Mouse (Mus musculus): ENCODE measurements around the gene Pdzk1. TPM values are rescaled to one million over a fixed set of nuclear protein-coding genes. Genes with fewer than 3 reads are reported as not detected.

Gene Pdzk1
- total and polyA plus RNA-seq, 3 experiments = 0.13 TPM; not detected in 2

DNA sequence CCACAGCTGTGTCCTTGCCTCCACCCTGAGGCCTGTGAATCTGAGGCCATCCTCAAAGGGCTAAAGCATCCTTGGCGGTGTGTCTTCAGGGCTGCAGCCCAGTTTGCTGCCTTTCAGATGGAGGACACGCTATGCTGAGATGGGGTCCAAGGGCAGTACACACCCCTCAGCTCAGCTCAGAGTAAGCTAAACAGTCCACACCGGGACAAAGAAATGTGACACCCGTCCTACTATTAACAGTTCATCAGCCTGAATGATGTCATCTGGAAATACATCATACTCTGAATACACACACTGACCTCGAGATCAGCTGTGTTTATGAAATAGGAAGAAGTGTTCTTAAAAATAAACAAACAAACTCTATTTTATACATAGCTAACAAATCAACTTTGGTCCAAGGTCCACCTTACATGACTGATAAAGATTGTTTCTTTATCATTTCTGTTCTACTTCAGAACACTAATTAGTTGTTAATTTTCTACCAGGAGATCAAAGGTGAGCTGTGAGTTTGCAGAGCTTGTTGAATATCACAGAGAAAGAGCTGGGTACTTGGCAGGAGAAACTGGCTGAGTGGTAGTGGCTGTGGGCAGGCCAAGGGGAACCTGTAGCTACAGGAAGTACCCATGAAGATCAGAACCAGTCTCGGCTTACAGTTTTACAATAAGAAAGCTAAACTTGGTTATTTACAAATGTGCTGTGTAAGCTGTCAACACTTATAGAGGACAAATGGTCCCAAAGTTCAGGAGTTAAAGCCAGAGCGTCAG is 45.9 kb downstream of the Pdzk1 start:
- no peaks in the 10 kb centered on the region for H3K9me3 ChIP-seq (replicated peaks; ENCODE audit: low read length)
- H3K9ac ChIP-seq (ENCODE audit: insufficient read depth, low read depth) = no peak overlapping the region
- no peak overlapping the region for H3K27ac ChIP-seq (ENCODE audit: insufficient read depth, low read depth)
- dilution Hi-C loops (cut with MboI; ENCODE audit: extremely low pct_ligation_motif_present, extremely low pct_unique_long_range_greater_than_20kb, low sequenced_read_pairs) (no loop called here), in situ Hi-C loops (cut with MboI; ENCODE audit: low pct_ligation_motif_present, low pct_unique_long_range_greater_than_20kb, low sequenced_read_pairs) (no loop called here)
- no peak for DNase-seq (ENCODE audit: extremely low read depth)
- H3K4me2 ChIP-seq (ENCODE audit: insufficient read depth, low read depth, poor library complexity, severe bottlenecking) = no peak overlapping the region
- H3K27me3 ChIP-seq (replicated peaks) = no peaks in the 10 kb centered on the region
- TF ChIP-seq CHD1 (IDR thresholded peaks at IDR 0.05; ENCODE audit: low read depth, low read length) = no peak
- no peaks in the 10 kb centered on the region for H3K4me1 ChIP-seq (ENCODE audit: control insufficient read depth in 1 of 2, insufficient read depth in 2 of 2)
- peaks cover 49 to 89% of the 10 kb centered on the region in 2 experiments for H3K36me3 ChIP-seq (replicated peaks in 1 of 2; ENCODE audit: control insufficient read depth in 1 of 2, insufficient read depth in 1 of 2, low read length in 1 of 2)
- H3K79me2 ChIP-seq (replicated peaks; ENCODE audit: control insufficient read depth, extremely low read depth, insufficient read depth, poor library complexity, severe bottlenecking) = no peaks in the 10 kb centered on the region
- H3K4me3 ChIP-seq (replicated peaks in 1 of 3; ENCODE audit: low read depth in 2 of 3, low read length in 2 of 3, poor library complexity in 1 of 3) = no peak overlapping the region

DNA sequence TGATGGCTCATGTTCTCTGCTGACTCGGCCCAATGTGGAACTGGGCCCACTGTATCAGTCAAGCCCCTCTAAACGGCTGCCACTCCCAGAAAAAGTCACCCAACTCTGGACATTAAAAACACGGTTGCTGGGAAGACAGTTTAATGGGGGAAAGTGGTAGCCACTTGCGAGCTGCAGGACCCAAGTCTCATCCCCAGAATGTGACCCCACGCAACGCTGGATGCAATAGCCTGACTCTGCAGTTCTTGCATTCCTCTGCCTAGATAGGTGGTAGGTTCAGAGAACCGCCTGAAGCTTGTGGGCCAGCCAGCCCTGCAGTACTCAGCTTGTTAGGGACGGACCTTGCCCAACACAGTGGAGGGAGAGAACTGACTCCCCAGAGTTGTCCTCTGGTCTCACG is 50.5 kb downstream of the Pdzk1 start:
- no peak overlapping the region for H3K4me3 ChIP-seq (replicated peaks in 1 of 3; ENCODE audit: low read depth in 2 of 3, low read length in 2 of 3, poor library complexity in 1 of 3)
- peaks cover 31 to 85% of the 10 kb centered on the region in 2 experiments for H3K36me3 ChIP-seq (replicated peaks in 1 of 2; ENCODE audit: control insufficient read depth in 1 of 2, insufficient read depth in 1 of 2, low read length in 1 of 2)
- no peaks in the 10 kb centered on the region for H3K9me3 ChIP-seq (replicated peaks; ENCODE audit: low read length)
- H3K27ac ChIP-seq (ENCODE audit: insufficient read depth, low read depth) = no peak overlapping the region
- H3K27me3 ChIP-seq (replicated peaks) = no peaks in the 10 kb centered on the region
- dilution Hi-C loops (cut with MboI; ENCODE audit: extremely low pct_ligation_motif_present, extremely low pct_unique_long_range_greater_than_20kb, low sequenced_read_pairs) (no loop called here), in situ Hi-C loops (cut with MboI; ENCODE audit: low pct_ligation_motif_present, low pct_unique_long_range_greater_than_20kb, low sequenced_read_pairs) (no loop called here)
- H3K4me2 ChIP-seq (ENCODE audit: insufficient read depth, low read depth, poor library complexity, severe bottlenecking) = no peak overlapping the region
- TF ChIP-seq PAX5 (IDR thresholded peaks at IDR 0.05; ENCODE audit: low read length) = no peak
- no peak for TF ChIP-seq USF1 (IDR thresholded peaks at IDR 0.05; ENCODE audit: low read depth, low read length)
- TF ChIP-seq JUND (conservative IDR thresholded peaks at IDR 0.05; ENCODE audit: low read depth, low read length) = no peak
- no peak for TF ChIP-seq ZC3H11A (IDR thresholded peaks at IDR 0.05; ENCODE audit: low read depth, low read length)
- no peak for TF ChIP-seq KAT2A (IDR thresholded peaks at IDR 0.05; ENCODE audit: insufficient replicate concordance, low read length)
- no peak for TF ChIP-seq TCF12 (IDR thresholded peaks at IDR 0.05; ENCODE audit: low read depth, low read length)
- TF ChIP-seq POLR2AphosphoS2 (IDR thresholded peaks at IDR 0.05; ENCODE audit: low read depth, low read length) = no peak
- TF ChIP-seq MYC (IDR thresholded peaks at IDR 0.05; ENCODE audit: low read depth, low read length) = no peak
- no peak for TF ChIP-seq EP300 (IDR thresholded peaks at IDR 0.05; ENCODE audit: low read length)
- no peak for TF ChIP-seq POLR2A (IDR thresholded peaks at IDR 0.05; ENCODE audit: low read depth, low read length)
- TF ChIP-seq ETS1 (conservative IDR thresholded peaks at IDR 0.05; ENCODE audit: low read depth, low read length) = no peak
- no peak for TF ChIP-seq SIN3A (IDR thresholded peaks at IDR 0.05; ENCODE audit: low read length)
- TF ChIP-seq GABPA (IDR thresholded peaks at IDR 0.05; ENCODE audit: insufficient replicate concordance, low read depth, low read length) = no peak
- no peak for TF ChIP-seq SMC3 (IDR thresholded peaks at IDR 0.05; ENCODE audit: low read depth, low read length)
- no peak for TF ChIP-seq ZKSCAN1 (IDR thresholded peaks at IDR 0.05; ENCODE audit: borderline replicate concordance, low read depth, low read length)
- TF ChIP-seq ZMIZ1 (IDR thresholded peaks at IDR 0.05; ENCODE audit: low read depth, low read length) = no peak
- no peak for TF ChIP-seq NELFE (IDR thresholded peaks at IDR 0.05; ENCODE audit: low read depth, low read length)
- DNase-seq (ENCODE audit: extremely low read depth) = no peak
- peaks cover 17 to 34% of the 10 kb centered on the region in 2 experiments for H3K4me1 ChIP-seq (ENCODE audit: control insufficient read depth in 1 of 2, insufficient read depth in 2 of 2)
- no peaks in the 10 kb centered on the region for H3K79me2 ChIP-seq (replicated peaks; ENCODE audit: control insufficient read depth, extremely low read depth, insufficient read depth, poor library complexity, severe bottlenecking)
- H3K9ac ChIP-seq (ENCODE audit: insufficient read depth, low read depth) = no peak overlapping the region

Measured in CH12.LX (cell line).